Mouse (Mus musculus) ES-E14 (cell line): ENCODE measurements at regions not wholly inside any gene's neighbourhood (a gene's known extent, or its start where the extent isn't known, plus 50 kb on each side); places are given as distances from the start of the nearest gene placed in this dataset.

Experiments
- CHD2 ChIP-seq: IDR thresholded peaks from 2 replicates; pipeline ENCODE4 v1.6.1; 2014; ENCODE audit warnings: mild to moderate bottlenecking, low read depth, low read length, inconsistent platforms
- MAFK ChIP-seq: IDR thresholded peaks from 2 replicates; pipeline ENCODE4 v1.6.1; 2014; ENCODE audit warnings: mild to moderate bottlenecking, low read depth, low read length, inconsistent platforms; ENCODE audit not compliant: insufficient read depth

GRCm38 (mm10) chr12:29395401-29395982, 132.7 kb upstream of the Myt1l start:
- TF ChIP-seq MAFK: no peak
- TF ChIP-seq CHD2: no peak
